Mouse (Mus musculus) liver (tissue): ENCODE measurements at regions not wholly inside any gene's neighbourhood (a gene's known extent, or its start where the extent isn't known, plus 50 kb on each side); places are given as distances from the start of the nearest gene placed in this dataset.

Source experiments
- DNase-seq: peaks from one replicate; pipeline ENCODE4 v3.0.0-alpha.2; 2020; ENCODE audit warnings: mixed read lengths

DNA sequence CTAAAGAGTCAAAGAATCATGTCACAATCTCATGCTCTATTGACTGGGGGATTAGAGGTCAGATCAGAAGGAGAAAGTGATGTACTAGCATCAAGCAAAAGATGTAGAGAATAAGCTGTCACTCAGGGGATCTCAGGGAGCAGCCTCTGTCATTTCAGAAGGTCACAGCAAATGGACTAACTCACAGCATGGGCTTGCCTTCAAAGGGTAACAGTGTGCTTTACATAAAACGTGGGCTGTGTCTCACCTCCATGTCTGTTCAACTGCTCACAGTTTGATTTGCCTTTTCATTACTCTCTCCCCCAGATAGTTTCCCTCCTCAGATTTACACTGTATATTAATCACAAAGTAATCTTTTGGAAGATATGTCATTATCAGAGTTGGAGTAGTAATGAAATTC, 527.4 kb upstream of the Tyrp1 start:
- no peak for DNase-seq

DNA sequence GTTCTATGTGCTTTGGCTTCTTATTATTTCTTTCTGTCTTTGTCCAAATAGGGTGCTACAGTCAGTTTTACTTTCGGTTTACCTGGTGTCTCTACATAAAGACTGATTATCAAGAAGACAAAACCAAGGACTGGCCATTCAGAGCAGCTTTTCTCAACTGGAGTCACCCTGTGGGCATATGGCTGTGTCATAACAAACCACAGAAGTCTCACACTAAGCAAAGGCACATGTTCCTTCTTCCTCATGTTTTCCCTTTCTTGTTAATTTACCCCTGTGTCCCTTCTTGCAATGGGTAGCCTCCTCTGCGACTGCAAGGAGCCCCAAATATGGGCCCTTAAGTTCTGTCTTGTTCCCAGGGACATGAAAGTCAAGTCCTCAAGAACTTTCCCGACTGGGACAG, 523.3 kb upstream of the Tyrp1 start:
- no peak for DNase-seq

DNA sequence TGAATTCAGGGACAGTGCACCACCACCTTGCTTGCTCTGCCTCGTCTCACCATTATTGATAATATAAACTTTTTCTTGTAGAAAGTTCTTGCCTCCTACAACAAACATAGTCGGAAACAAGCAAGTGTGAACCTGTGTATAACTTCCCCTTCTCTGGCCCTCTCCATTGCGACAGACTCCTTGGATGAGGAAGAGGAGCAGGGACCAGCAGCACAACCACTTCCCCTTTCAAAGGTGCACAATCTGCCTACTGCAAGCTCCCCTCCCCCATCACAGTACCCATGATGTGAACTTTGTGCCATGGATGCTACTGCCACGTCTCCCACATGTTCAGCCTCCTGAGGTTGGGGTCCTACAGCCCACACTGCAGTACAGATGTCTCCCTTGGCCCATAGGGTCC, 522.8 kb upstream of the Tyrp1 start:
- peak; percentile 11 for DNase-seq
